Mouse (Mus musculus): ENCODE results near the gene Gabra6. TPM values are rescaled to one million over a fixed set of nuclear protein-coding genes. Genes with fewer than 3 reads are reported as not detected.

The Gabra6 gene
- polyA plus RNA-seq (2017; shearing (Covaris generic)), result not detected

GRCm38 (mm10) chr11:42320882-42321281 is at the start of gene Gabra6:
Gene Gabra6 (minus strand): TSS chr11:42321072.

Other genes starting within 250 kb of the Gabra6 start
- gene Gabra1, start 138.1 kb downstream of the Gabra6 start, polyA plus RNA-seq (2017; shearing (Covaris generic)), result not detected
- gene Gabrb2, start 98.7 kb upstream of the Gabra6 start, polyA plus RNA-seq (2017; shearing (Covaris generic)), result not detected